ENCODE assay signal across 30 mouse cellular contexts in genomic region chr4:149515706-149516105, GRCm38 (mm10). TPM values are rescaled to one million over a fixed set of nuclear protein-coding genes. Genes with fewer than 3 reads are reported as not detected.
A peak's percentile ranks its signal among the peaks of the same experiment; 100 is the strongest.
DNase-seq lines count a peak whose midpoint lies in the region; ATAC-seq and TF ChIP-seq lines count a peak whose summit lies in the region.
"Had no signal": no experiment of that assay in that cellular context is flagged by ENCODE, and none has a peak within 500 bp of the region (broad histone marks: within the 10 kb centered on the region; RNA-seq: fewer than 3 reads in every experiment).

No protein-coding gene starts in this region.

- peaks cover 10% of the 10 kb centered on the region for H3K4me1 ChIP-seq in thymus, adult 2 months (replicated peaks; ENCODE audit: control insufficient read depth, insufficient read depth, low read length)
- H3K4me1 ChIP-seq: intestine, embryonic 15.5 days had no signal

- 52% methylated on average over 5 of the region's 5 CpGs for WGBS in thymus, adult 2 months

- no peaks in the 10 kb centered on the region for H3K27me3 ChIP-seq in thymus, adult 2 months (ENCODE audit: control insufficient read depth, insufficient read depth, low read length)
- H3K27me3 ChIP-seq: embryonic facial prominence, embryonic 12.5 days; embryonic facial prominence, embryonic 15.5 days; forebrain, embryonic 12.5 days; forebrain, embryonic 15.5 days; heart, embryonic 13.5 days; intestine, embryonic 15.5 days; Patski had no signal

- TF ChIP-seq POLR2A in thymus, adult 2 months (IDR thresholded peaks at IDR 0.05; ENCODE audit: control insufficient read depth, extremely low read depth, insufficient read depth, low read length, poor library complexity), result no peak

- peak; percentile 3 for DNase-seq in thymus, adult 2 months
- no peak for DNase-seq in thymus, postnatal 10 days (ENCODE audit: low spot score in 2 of 2)
- DNase-seq in CD4-positive helper T cell, adult 2 months (ENCODE audit: low read depth, low spot score), result peak; percentile 77
- peak; percentile 63 for DNase-seq in naive thymus-derived CD4-positive, alpha-beta T cell, adult 2 months (ENCODE audit: low read depth)
- no peak for DNase-seq in adrenal gland, adult (ENCODE audit: inconsistent age in 2 of 2, low spot score in 1 of 2)
- DNase-seq in lung, postnatal 14 days, result no peak
- DNase-seq: adrenal gland, postnatal 10 days; adrenal gland, postnatal 36 days; B cell, adult 2 months; cerebellum, adult 18-20 months; cerebellum, adult 9-10 months; cerebellum, postnatal 14 days; gastrocnemius, postnatal 10 days; gastrocnemius, postnatal 36 days; heart, adult 2 months; heart, postnatal 14 days; heart, postnatal 4 days had no signal

- H3K36me3 ChIP-seq in thymus, adult 2 months (ENCODE audit: control insufficient read depth, insufficient read depth, low read length), result no peaks in the 10 kb centered on the region
- H3K36me3 ChIP-seq: embryonic facial prominence, embryonic 12.5 days; embryonic facial prominence, embryonic 15.5 days; forebrain, embryonic 12.5 days; forebrain, embryonic 15.5 days; G1E; heart, embryonic 10.5 days; heart, embryonic 13.5 days; intestine, embryonic 15.5 days had no signal

- peak; percentile 26 for ATAC-seq in activated CD4-positive, CD25-positive, alpha-beta regulatory T cell, adult 4 months
- ATAC-seq: forebrain, embryonic 15.5 days; hindbrain, postnatal 0 days; intestine, embryonic 15.5 days; Patski had no signal

- TF ChIP-seq CTCF in thymus, adult 2 months (IDR thresholded peaks at IDR 0.05; ENCODE audit: borderline replicate concordance, control insufficient read depth, extremely low read depth, insufficient read depth, low read length, poor library complexity), result no peak

- H3K4me3 ChIP-seq in thymus, adult 2 months (ENCODE audit: control insufficient read depth, insufficient read depth, low read length), result no peak overlapping the region
- H3K4me3 ChIP-seq: embryonic facial prominence, embryonic 12.5 days; embryonic facial prominence, embryonic 15.5 days; forebrain, embryonic 12.5 days; forebrain, embryonic 15.5 days; heart, adult 2 months; heart, embryonic 10.5 days; heart, embryonic 13.5 days; intestine, embryonic 15.5 days had no signal

- H3K27ac ChIP-seq in thymus, adult 2 months (ENCODE audit: control insufficient read depth, insufficient read depth, low read length), result no peak overlapping the region
- H3K27ac ChIP-seq: embryonic facial prominence, embryonic 12.5 days; embryonic facial prominence, embryonic 15.5 days; forebrain, embryonic 12.5 days; forebrain, embryonic 15.5 days; heart, adult 2 months; heart, embryonic 10.5 days; heart, embryonic 13.5 days; hindbrain, embryonic 14.5 days; hindbrain, postnatal 0 days; intestine, embryonic 15.5 days had no signal

RNA-seq across cellular contexts. Expression of gene Ctnnbip1, which starts 2.3 kb away (rescaled TPM):
- polyA plus RNA-seq in thymus, adult 2 months (2012; rRNA removed), result 13.2 and 17.9 TPM in 2 replicates
- polyA plus RNA-seq in activated CD4-positive, CD25-positive, alpha-beta regulatory T cell, adult 4 months (2017; shearing (Covaris generic)), result 1 to 10 TPM in 1 of 2 experiments, under 1 TPM in 1; 0.28 to 1.4 TPM

RNA-seq across cellular contexts. Expression of gene Lzic, which starts 30.7 kb away (rescaled TPM):
- 29.0 and 30.3 TPM in 2 replicates for polyA plus RNA-seq in thymus, adult 2 months (2012; rRNA removed)
- polyA plus RNA-seq in activated CD4-positive, CD25-positive, alpha-beta regulatory T cell, adult 4 months (2017; shearing (Covaris generic)), result 10 to 100 TPM; 26.0 to 30.0 TPM

RNA-seq across cellular contexts. Expression of gene Nmnat1, which starts 30.7 kb away (rescaled TPM):
- polyA plus RNA-seq in thymus, adult 2 months (2012; rRNA removed), result 21.6 and 22.9 TPM in 2 replicates
- 1 to 10 TPM; 8.1 to 8.6 TPM for polyA plus RNA-seq in activated CD4-positive, CD25-positive, alpha-beta regulatory T cell, adult 4 months (2017; shearing (Covaris generic))

RNA-seq across cellular contexts. Expression of gene Tmem274, which starts 38.5 kb away (rescaled TPM):
- polyA plus RNA-seq in thymus, adult 2 months (2012; rRNA removed), result not detected in 2 replicates
- under 1 TPM in 1 of 2 experiments, not detected in 1; 0.74 TPM for polyA plus RNA-seq in activated CD4-positive, CD25-positive, alpha-beta regulatory T cell, adult 4 months (2017; shearing (Covaris generic))
- polyA plus RNA-seq: G1E; heart, adult 2 months; heart, embryonic 13.5 days; hindbrain, embryonic 11.5 days; hindbrain, embryonic 14.5 days; hindbrain, postnatal 0 days; intestine, embryonic 15.5 days; Patski had no signal

Comparison
In these comparisons a context has a peak if more than half of its experiments do, and no peak if none do; other contexts are left out.
1. DNase-seq: peak in thymus, adult 2 months (single experiment), CD4-positive helper T cell, adult 2 months (single experiment) and naive thymus-derived CD4-positive, alpha-beta T cell, adult 2 months (single experiment); none in thymus, postnatal 10 days (0 of 2), adrenal gland, adult (0 of 2) and lung, postnatal 14 days (single experiment).